Mouse (Mus musculus): ENCODE results near the gene Fhl2. TPM values are rescaled to one million over a fixed set of nuclear protein-coding genes. Genes with fewer than 3 reads are reported as not detected.
"Not testable (repeated sequence)": the region's sequence is repeated elsewhere in the genome, so short reads cannot be mapped to it uniquely, and the experiment has no call there.

Gene Fhl2
- polyA plus RNA-seq, 1 experiment from 2014 or later: 9.1 TPM

- Histone ChIP-seq H3K9me3 (replicated peaks) (no peaks in the 10 kb centered on the region), H3K36me3 (0 out of 2 replicates have a peak, but pooled peaks cover 6% of the 10 kb centered on the region), H3K4me3 (no peak overlapping the region), H3K27me3 (ENCODE audit: low read depth, poor library complexity, severe bottlenecking) (no peaks in the 10 kb centered on the region), H3K4me1 (0 out of 2 replicates have a peak, but pooled peaks cover 2% of the 10 kb centered on the region), H3K27ac (no peak overlapping the region)
- WGBS: 54% methylated on average over 8 of the region's 8 CpGs
- DNase-seq (ENCODE audit: low spot score): peak; percentile 92
Observed at GRCm38 (mm10) chr1:43139587-43140266, 57.1 kb downstream of the Fhl2 start.

GRCm38 (mm10) chr1:43138268-43138812 is 58.4 kb downstream of the Fhl2 start:
- H3K27me3 ChIP-seq (ENCODE audit: low read depth, poor library complexity, severe bottlenecking): no peaks in the 10 kb centered on the region
- DNase-seq (ENCODE audit: low spot score): no peak
- 0 out of 2 replicates have a peak, but pooled peaks cover 2% of the 10 kb centered on the region for H3K4me1 ChIP-seq
- H3K27ac ChIP-seq: no peak overlapping the region
- H3K9me3 ChIP-seq (replicated peaks): no peaks in the 10 kb centered on the region
- 63% methylated on average over 15 of the region's 15 CpGs for WGBS
- no peak overlapping the region for H3K4me3 ChIP-seq
- 0 out of 2 replicates have a peak, but pooled peaks cover 6% of the 10 kb centered on the region for H3K36me3 ChIP-seq

- DNase-seq (ENCODE audit: low spot score): no peak
- no peak overlapping the region for H3K4me3 ChIP-seq
- 0 out of 2 replicates have a peak, but pooled peaks cover 2% of the 10 kb centered on the region for H3K4me1 ChIP-seq
- H3K27me3 ChIP-seq (ENCODE audit: low read depth, poor library complexity, severe bottlenecking): no peaks in the 10 kb centered on the region
- H3K27ac ChIP-seq: no peak overlapping the region
- no peaks in the 10 kb centered on the region for H3K9me3 ChIP-seq (replicated peaks)
- whole genome bisulfite sequencing: 63% methylated on average over 5 of the region's 5 CpGs
- H3K36me3 ChIP-seq: 0 out of 2 replicates have a peak, but pooled peaks cover 6% of the 10 kb centered on the region
Observed at GRCm38 (mm10) chr1:43137334-43137733, 59.5 kb downstream of the Fhl2 start.

GRCm38 (mm10) chr1:43136488-43137029 is 60.2 kb downstream of the Fhl2 start:
- not testable (repeated sequence) for H3K27ac ChIP-seq; H3K27me3 ChIP-seq (ENCODE audit: low read depth, poor library complexity, severe bottlenecking); H3K36me3 ChIP-seq; H3K9me3 ChIP-seq (replicated peaks); H3K4me3 ChIP-seq; DNase-seq (ENCODE audit: low spot score); H3K4me1 ChIP-seq
- WGBS: 82% methylated on average over 2 of the region's 2 CpGs

GRCm38 (mm10) chr1:43131591-43131990 is 65.2 kb downstream of the Fhl2 start:
- no peak for DNase-seq (ENCODE audit: low spot score)
- WGBS: 90% methylated on average over 9 of the region's 9 CpGs
- Histone ChIP-seq H3K36me3 (0 out of 2 replicates have a peak, but pooled peaks cover 4% of the 10 kb centered on the region), H3K27me3 (ENCODE audit: low read depth, poor library complexity, severe bottlenecking) (no peaks in the 10 kb centered on the region), H3K4me3 (no peak overlapping the region), H3K27ac (no peak overlapping the region), H3K4me1 (no peaks in the 10 kb centered on the region), H3K9me3 (replicated peaks) (no peaks in the 10 kb centered on the region)

GRCm38 (mm10) chr1:43130219-43130981 is 66.4 kb downstream of the Fhl2 start:
- no peaks in the 10 kb centered on the region for H3K36me3 ChIP-seq
- no peaks in the 10 kb centered on the region for H3K27me3 ChIP-seq (ENCODE audit: low read depth, poor library complexity, severe bottlenecking)
- no peak overlapping the region for H3K4me3 ChIP-seq
- no peaks in the 10 kb centered on the region for H3K4me1 ChIP-seq
- 82% methylated on average over 5 of the region's 5 CpGs for WGBS
- no peak for DNase-seq (ENCODE audit: low spot score)
- H3K9me3 ChIP-seq (replicated peaks): no peaks in the 10 kb centered on the region
- H3K27ac ChIP-seq: no peak overlapping the region

- WGBS: 82% methylated on average over 8 of the region's 8 CpGs
- no peak for DNase-seq (ENCODE audit: low spot score)
- no peaks in the 10 kb centered on the region for H3K9me3 ChIP-seq (replicated peaks)
- H3K4me3 ChIP-seq: no peak overlapping the region
- no peaks in the 10 kb centered on the region for H3K4me1 ChIP-seq
- H3K27ac ChIP-seq: no peak overlapping the region
- no peaks in the 10 kb centered on the region; the same call in 1 of the 2 replicates for H3K36me3 ChIP-seq
- no peaks in the 10 kb centered on the region for H3K27me3 ChIP-seq (ENCODE audit: low read depth, poor library complexity, severe bottlenecking)
Observed at GRCm38 (mm10) chr1:43127820-43128610, 68.8 kb downstream of the Fhl2 start.

- Histone ChIP-seq H3K4me3 (no peak overlapping the region), H3K36me3 (no peaks in the 10 kb centered on the region; the same call in 1 of the 2 replicates), H3K9me3 (replicated peaks) (no peaks in the 10 kb centered on the region), H3K27me3 (ENCODE audit: low read depth, poor library complexity, severe bottlenecking) (no peaks in the 10 kb centered on the region), H3K27ac (no peak overlapping the region), H3K4me1 (no peaks in the 10 kb centered on the region)
- DNase-seq (ENCODE audit: low spot score): no peak
Observed at GRCm38 (mm10) chr1:43127196-43127595, 69.6 kb downstream of the Fhl2 start.

GRCm38 (mm10) chr1:43124726-43125125 is 72.1 kb downstream of the Fhl2 start:
- H3K27me3 ChIP-seq (ENCODE audit: low read depth, poor library complexity, severe bottlenecking): no peaks in the 10 kb centered on the region
- H3K36me3 ChIP-seq: peaks cover 6% of the 10 kb centered on the region
- no peak for DNase-seq (ENCODE audit: low spot score)
- H3K4me3 ChIP-seq: no peak overlapping the region
- no peak overlapping the region for H3K27ac ChIP-seq
- H3K9me3 ChIP-seq (replicated peaks): no peaks in the 10 kb centered on the region
- no peaks in the 10 kb centered on the region for H3K4me1 ChIP-seq
- whole genome bisulfite sequencing: 77% methylated on average over 4 of the region's 4 CpGs

GRCm38 (mm10) chr1:43122616-43123015 is 74.2 kb downstream of the Fhl2 start:
- Histone ChIP-seq H3K9me3 (replicated peaks) (no peaks in the 10 kb centered on the region), H3K27ac (no peak overlapping the region), H3K4me1 (no peaks in the 10 kb centered on the region), H3K27me3 (ENCODE audit: low read depth, poor library complexity, severe bottlenecking) (no peaks in the 10 kb centered on the region), H3K36me3 (peaks cover 17% of the 10 kb centered on the region), H3K4me3 (no peak overlapping the region)
- DNase-seq (ENCODE audit: low spot score): no peak
- 88% methylated on average over 2 of the region's 2 CpGs for WGBS

GRCm38 (mm10) chr1:43120950-43121349 is 75.8 kb downstream of the Fhl2 start:
- 96% methylated on average over 5 of the region's 5 CpGs for WGBS
- no peak for DNase-seq (ENCODE audit: low spot score)
- H3K4me1 ChIP-seq: no peaks in the 10 kb centered on the region

GRCm38 (mm10) chr1:43117435-43117834 is 79.3 kb downstream of the Fhl2 start:
- Histone ChIP-seq H3K27me3 (ENCODE audit: low read depth, poor library complexity, severe bottlenecking) (no peaks in the 10 kb centered on the region), H3K36me3 (peaks cover 67% of the 10 kb centered on the region), H3K4me3 (no peak overlapping the region), H3K4me1 (no peaks in the 10 kb centered on the region), H3K27ac (no peak overlapping the region), H3K9me3 (replicated peaks) (no peaks in the 10 kb centered on the region)
- 95% methylated on average over 8 of the region's 8 CpGs for WGBS
- DNase-seq (ENCODE audit: low spot score): no peak

More at GRCm38 (mm10) chr1:43120950-43121349, 75.8 kb downstream of the Fhl2 start:
- Histone ChIP-seq H3K36me3 (peaks cover 34% of the 10 kb centered on the region), H3K27me3 (ENCODE audit: low read depth, poor library complexity, severe bottlenecking) (no peaks in the 10 kb centered on the region), H3K4me3 (no peak overlapping the region), H3K9me3 (replicated peaks) (no peaks in the 10 kb centered on the region), H3K27ac (no peak overlapping the region)

Data from limb, embryonic 10.5 days (tissue).